13 mouse cellular contexts compared by ENCODE assay signal in the genomic region with DNA sequence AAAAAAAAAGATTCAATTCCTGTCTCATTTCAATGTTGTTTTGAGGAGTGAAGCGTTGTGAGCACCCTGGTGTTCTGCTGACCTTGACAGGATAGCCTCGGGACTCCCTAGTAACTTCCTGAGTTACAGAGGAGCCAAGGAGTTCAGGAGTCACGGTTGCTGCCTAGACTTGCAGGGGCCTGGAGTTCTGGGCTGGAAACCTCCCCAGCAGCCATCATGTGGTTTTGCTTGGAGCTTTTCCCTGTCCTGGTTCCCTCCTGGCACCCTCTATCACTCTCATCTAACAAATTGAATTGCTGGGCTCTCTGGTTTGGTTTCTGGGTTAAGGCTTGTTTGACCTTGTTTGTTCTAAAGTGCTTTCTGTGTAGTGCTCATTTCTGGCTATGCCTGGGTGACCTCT.
DNase-seq lines count a peak whose midpoint lies in the region; TF ChIP-seq lines count a peak whose summit lies in the region.
"Had no signal": no experiment of that assay in that cellular context is flagged by ENCODE, and none has a peak within 500 bp of the region (broad histone marks: within the 10 kb centered on the region; RNA-seq: fewer than 3 reads in every experiment).

No protein-coding gene starts in this region.

- in situ Hi-C loops in ES-E14 (cut with MboI; ENCODE audit: low sequenced_read_pairs in 2 of 2, unreplicated experiment in 2 of 2), result no loop called here

- no peak for TF ChIP-seq CTCF in heart, adult 2 months (IDR thresholded peaks at IDR 0.05)

- no peaks in the 10 kb centered on the region for H3K27me3 ChIP-seq in limb, embryonic 10.5 days (ENCODE audit: low read depth, poor library complexity, severe bottlenecking)
- H3K27me3 ChIP-seq in heart, adult 2 months (ENCODE audit: control insufficient read depth, insufficient read depth, low read length), result no peaks in the 10 kb centered on the region
- H3K27me3 ChIP-seq: embryonic facial prominence, embryonic 13.5 days; hindbrain, embryonic 12.5 days; midbrain, embryonic 15.5 days; stomach, embryonic 15.5 days had no signal

- H3K4me3 ChIP-seq in ES-E14 (ENCODE audit: insufficient read depth in 1 of 2, low read depth in 1 of 2, low read length in 2 of 2, poor library complexity in 1 of 2, severe bottlenecking in 1 of 2), result no peak overlapping the region
- no peak overlapping the region for H3K4me3 ChIP-seq in limb, embryonic 10.5 days
- no peak overlapping the region for H3K4me3 ChIP-seq in heart, adult 2 months
- H3K4me3 ChIP-seq: embryonic facial prominence, embryonic 13.5 days; hindbrain, embryonic 12.5 days; midbrain, embryonic 15.5 days; stomach, embryonic 15.5 days had no signal

- TF ChIP-seq POLR2A in heart, adult 2 months (IDR thresholded peaks at IDR 0.05; ENCODE audit: insufficient read depth, low read depth, low read length), result no peak

- peak; percentile 28 for DNase-seq in gastrocnemius, postnatal 25 days
- DNase-seq in gastrocnemius, postnatal 10 days, result no peak
- DNase-seq in 3T3-L1 (ENCODE audit: low read depth, low spot score) (peak; percentile 2), ES-E14 (ENCODE audit: low read depth, low spot score) (peak; percentile 30)
- peak; percentile 61 for DNase-seq in fat pad, adult 2 months (ENCODE audit: extremely low read depth, low read depth, low spot score)
- no peak for DNase-seq in limb, embryonic 10.5 days (ENCODE audit: low spot score)
- DNase-seq in heart, adult 2 months, result no peak
- DNase-seq: right cerebral cortex, postnatal 4 days had no signal

- H3K9ac ChIP-seq in ES-E14 (ENCODE audit: insufficient read depth, low read depth, low read length, poor library complexity, severe bottlenecking), result no peak overlapping the region
- H3K9ac ChIP-seq in heart, adult 2 months (ENCODE audit: low read depth, low read length), result no peak overlapping the region
- H3K9ac ChIP-seq: embryonic facial prominence, embryonic 13.5 days; hindbrain, embryonic 12.5 days; liver, embryonic 14.5 days; midbrain, embryonic 15.5 days; stomach, embryonic 15.5 days had no signal

- H3K79me2 ChIP-seq in heart, adult 2 months (replicated peaks; ENCODE audit: control insufficient read depth, insufficient read depth, low read length), result no peaks in the 10 kb centered on the region

- no peaks in the 10 kb centered on the region; a peak in 1 of 4 replicates for H3K4me1 ChIP-seq in ES-E14 (ENCODE audit: control insufficient read depth in 2 of 2, insufficient read depth in 2 of 2, low read length in 2 of 2, poor library complexity in 1 of 2)
- no peaks in the 10 kb centered on the region for H3K4me1 ChIP-seq in limb, embryonic 10.5 days
- H3K4me1 ChIP-seq in heart, adult 2 months (ENCODE audit: control insufficient read depth, insufficient read depth, low read length), result no peaks in the 10 kb centered on the region
- H3K4me1 ChIP-seq: embryonic facial prominence, embryonic 13.5 days; hindbrain, embryonic 12.5 days; midbrain, embryonic 15.5 days; stomach, embryonic 15.5 days had no signal

- no peak for TF ChIP-seq EP300 in heart, adult 2 months (IDR thresholded peaks at IDR 0.05; ENCODE audit: insufficient read depth, low read depth, low read length)

- intact Hi-C loops in heart, adult 2 months (cut with DNase I), result no loop called here

- H3K27ac ChIP-seq in ES-E14 (ENCODE audit: insufficient read depth, low read depth, low read length, poor library complexity, severe bottlenecking), result peak overlapping the region; percentile 36; the same call in 1 of the 2 replicates
- no peak overlapping the region for H3K27ac ChIP-seq in limb, embryonic 10.5 days
- no peak overlapping the region for H3K27ac ChIP-seq in heart, adult 2 months
- H3K27ac ChIP-seq: embryonic facial prominence, embryonic 13.5 days; hindbrain, embryonic 12.5 days; liver, embryonic 14.5 days; midbrain, embryonic 15.5 days; stomach, embryonic 15.5 days had no signal

- WGBS in limb, embryonic 10.5 days, result 79% methylated on average over 3 of the region's 3 CpGs
- WGBS in heart, adult 2 months, result 17% methylated on average over 3 of the region's 3 CpGs

- H3K9me3 ChIP-seq in ES-E14 (ENCODE audit: control insufficient read depth, insufficient read depth, low read depth, low read length), result no peaks in the 10 kb centered on the region
- no peaks in the 10 kb centered on the region for H3K9me3 ChIP-seq in limb, embryonic 10.5 days (replicated peaks)
- H3K9me3 ChIP-seq: embryonic facial prominence, embryonic 13.5 days; hindbrain, embryonic 12.5 days; midbrain, embryonic 15.5 days; stomach, embryonic 15.5 days had no signal

- H3K36me3 ChIP-seq in ES-E14 (ENCODE audit: control insufficient read depth, insufficient read depth, low read length, poor library complexity, severe bottlenecking), result no peaks in the 10 kb centered on the region; the same call in 1 of the 2 replicates
- H3K36me3 ChIP-seq in limb, embryonic 10.5 days, result no peaks in the 10 kb centered on the region
- no peaks in the 10 kb centered on the region for H3K36me3 ChIP-seq in heart, adult 2 months (ENCODE audit: control insufficient read depth, insufficient read depth, low read length)
- H3K36me3 ChIP-seq: embryonic facial prominence, embryonic 13.5 days; hindbrain, embryonic 12.5 days; midbrain, embryonic 15.5 days; stomach, embryonic 15.5 days had no signal

TF ChIP-seq in ES-E14, 5 proteins besides CTCF, POLR2A, EP300 and RAD21:
- TF ChIP-seq MAFK (IDR thresholded peaks at IDR 0.05; ENCODE audit: insufficient read depth, low read depth, low read length), result no peak
- TF ChIP-seq ZNF384 (IDR thresholded peaks at IDR 0.05; ENCODE audit: low read depth, low read length), result no peak
- TF ChIP-seq ZC3H11A (IDR thresholded peaks at IDR 0.05; ENCODE audit: borderline replicate concordance, low read depth, low read length), result no peak
- no peak for TF ChIP-seq HCFC1 (IDR thresholded peaks at IDR 0.05; ENCODE audit: borderline replicate concordance, insufficient read depth, low read length)
- no peak for TF ChIP-seq CHD2 (IDR thresholded peaks at IDR 0.05; ENCODE audit: low read depth, low read length)

Comparison
In these comparisons a context has a peak if more than half of its experiments do, and no peak if none do; other contexts are left out.
1. DNase-seq: peak in gastrocnemius, postnatal 25 days (single experiment), 3T3-L1 (single experiment), ES-E14 (single experiment) and fat pad, adult 2 months (single experiment); none in gastrocnemius, postnatal 10 days (single experiment), limb, embryonic 10.5 days (single experiment) and heart, adult 2 months (0 of 2).